Comparison of ENCODE assay signal across 12 mouse cellular contexts in the genomic region with DNA sequence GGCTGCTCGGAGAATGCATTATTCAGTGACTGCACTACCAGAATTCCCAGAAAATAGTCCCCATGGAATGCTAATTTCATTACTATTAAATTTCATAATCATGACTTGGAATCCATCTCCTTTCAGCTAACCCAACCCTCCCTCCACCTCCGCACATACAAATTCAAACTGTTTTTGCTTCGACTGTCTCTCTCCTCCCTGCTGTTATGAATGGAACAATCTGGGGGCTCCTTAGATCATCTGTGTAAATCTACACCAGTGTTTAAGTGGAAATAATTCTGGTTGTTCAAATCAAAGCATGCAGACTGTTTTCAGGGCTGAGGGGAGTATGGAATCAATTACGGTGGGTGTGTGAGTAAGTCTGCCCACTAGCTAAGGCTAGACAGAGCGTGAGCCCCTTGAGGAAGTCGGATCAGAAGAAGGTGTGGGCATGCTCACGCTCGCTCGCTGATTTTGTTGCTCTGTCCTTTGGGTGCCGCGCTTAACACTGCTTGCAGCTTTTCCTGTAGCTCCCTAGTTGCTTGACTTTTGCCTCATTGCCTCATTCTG.
DNase-seq lines count a peak whose midpoint lies in the region; ATAC-seq and TF ChIP-seq lines count a peak whose summit lies in the region.
"Had no signal": no experiment of that assay in that cellular context is flagged by ENCODE, and none has a peak within 500 bp of the region (broad histone marks: within the 10 kb centered on the region; RNA-seq: fewer than 3 reads in every experiment).

No protein-coding gene starts in this region.

- no peak overlapping the region for H3K9ac ChIP-seq in forebrain, embryonic 11.5 days (ENCODE audit: low read length)
- H3K9ac ChIP-seq in midbrain, embryonic 12.5 days (replicated peaks): no peak overlapping the region
- H3K9ac ChIP-seq in midbrain, embryonic 11.5 days (ENCODE audit: low read length): no peak overlapping the region
- no peak overlapping the region for H3K9ac ChIP-seq in forebrain, postnatal 0 days
- H3K9ac ChIP-seq in neural tube, embryonic 15.5 days (replicated peaks): no peak overlapping the region

- no peaks in the 10 kb centered on the region for H3K36me3 ChIP-seq in forebrain, embryonic 10.5 days (replicated peaks)
- H3K36me3 ChIP-seq in forebrain, embryonic 11.5 days (ENCODE audit: control insufficient read depth, insufficient read depth, low read length): no peaks in the 10 kb centered on the region
- no peaks in the 10 kb centered on the region for H3K36me3 ChIP-seq in midbrain, embryonic 12.5 days
- H3K36me3 ChIP-seq in midbrain, embryonic 11.5 days (ENCODE audit: control insufficient read depth, insufficient read depth, low read length): no peaks in the 10 kb centered on the region
- no peaks in the 10 kb centered on the region for H3K36me3 ChIP-seq in forebrain, postnatal 0 days (ENCODE audit: insufficient read depth)
- H3K36me3 ChIP-seq in neural tube, embryonic 15.5 days: no peaks in the 10 kb centered on the region

- H3K4me3 ChIP-seq in forebrain, embryonic 10.5 days: no peak overlapping the region
- H3K4me3 ChIP-seq in forebrain, embryonic 11.5 days (ENCODE audit: low read depth, low read length): no peak overlapping the region
- H3K4me3 ChIP-seq in midbrain, embryonic 12.5 days: no peak overlapping the region
- H3K4me3 ChIP-seq in midbrain, embryonic 11.5 days (ENCODE audit: low read depth, low read length): no peak overlapping the region
- no peak overlapping the region for H3K4me3 ChIP-seq in forebrain, postnatal 0 days (ENCODE audit: low read depth, low read length)
- no peak overlapping the region for H3K4me3 ChIP-seq in neural tube, embryonic 15.5 days (replicated peaks)
- H3K4me3 ChIP-seq: myocyte had no signal

- WGBS in forebrain, embryonic 10.5 days: 79% methylated on average over 11 of the region's 11 CpGs
- 76% methylated on average over 11 of the region's 11 CpGs for WGBS in forebrain, embryonic 11.5 days
- 66% methylated on average over 11 of the region's 11 CpGs for WGBS in midbrain, embryonic 12.5 days
- 75% methylated on average over 11 of the region's 11 CpGs for WGBS in midbrain, embryonic 11.5 days
- WGBS in forebrain, postnatal 0 days: 60% methylated on average over 11 of the region's 11 CpGs
- WGBS in neural tube, embryonic 15.5 days: 58% methylated on average over 11 of the region's 11 CpGs

- no peak for TF ChIP-seq CTCF in forebrain, postnatal 0 days (IDR thresholded peaks at IDR 0.05; ENCODE audit: low read depth)

- peaks cover 79% of the 10 kb centered on the region for H3K4me1 ChIP-seq in forebrain, embryonic 10.5 days
- peaks cover 7% of the 10 kb centered on the region for H3K4me1 ChIP-seq in forebrain, embryonic 11.5 days (replicated peaks; ENCODE audit: control insufficient read depth, insufficient read depth, low read length)
- peaks cover 72% of the 10 kb centered on the region for H3K4me1 ChIP-seq in midbrain, embryonic 12.5 days
- H3K4me1 ChIP-seq in midbrain, embryonic 11.5 days (ENCODE audit: control insufficient read depth, insufficient read depth, low read length): peaks cover 29% of the 10 kb centered on the region
- H3K4me1 ChIP-seq in forebrain, postnatal 0 days (ENCODE audit: insufficient read depth): peaks cover 26% of the 10 kb centered on the region
- peaks cover 62% of the 10 kb centered on the region for H3K4me1 ChIP-seq in neural tube, embryonic 15.5 days

- DNase-seq in forebrain, embryonic 10.5 days (ENCODE audit: extremely low spot score, low spot score): no peak
- DNase-seq in forebrain, embryonic 11.5 days (ENCODE audit: low spot score): no peak
- DNase-seq in midbrain, embryonic 11.5 days (ENCODE audit: low spot score, missing footprints): no peak
- DNase-seq in forebrain, postnatal 0 days: no peak
- DNase-seq in urinary bladder, postnatal 14 days (ENCODE audit: low spot score): no peak
- no peak for DNase-seq in cerebellum, adult 8-10 months
- DNase-seq: gastrocnemius, postnatal 14 days; lung, postnatal 36 days had no signal

- H3K27ac ChIP-seq in forebrain, embryonic 10.5 days: peak overlapping the region; percentile 54; the same call in 1 of the 2 replicates
- no peak overlapping the region for H3K27ac ChIP-seq in forebrain, embryonic 11.5 days (ENCODE audit: low read depth, low read length)
- peak overlapping the region; percentile 26; the same call in 1 of the 2 replicates for H3K27ac ChIP-seq in midbrain, embryonic 12.5 days (replicated peaks)
- no peak overlapping the region; the same call in 1 of the 2 replicates for H3K27ac ChIP-seq in midbrain, embryonic 11.5 days (ENCODE audit: low read depth, low read length)
- H3K27ac ChIP-seq in forebrain, postnatal 0 days (ENCODE audit: low read depth, low read length): peak overlapping the region; percentile 54; the same call in 1 of the 2 replicates
- peak overlapping the region; percentile 45 for H3K27ac ChIP-seq in neural tube, embryonic 15.5 days (replicated peaks)
- H3K27ac ChIP-seq: kidney, postnatal 0 days had no signal

- H3K27me3 ChIP-seq in forebrain, embryonic 10.5 days (ENCODE audit: poor library complexity, severe bottlenecking): no peaks in the 10 kb centered on the region
- no peaks in the 10 kb centered on the region for H3K27me3 ChIP-seq in forebrain, embryonic 11.5 days (ENCODE audit: control insufficient read depth, insufficient read depth, low read length)
- no peaks in the 10 kb centered on the region for H3K27me3 ChIP-seq in midbrain, embryonic 12.5 days
- H3K27me3 ChIP-seq in midbrain, embryonic 11.5 days (ENCODE audit: control insufficient read depth, insufficient read depth, low read length): no peaks in the 10 kb centered on the region
- H3K27me3 ChIP-seq in forebrain, postnatal 0 days (ENCODE audit: insufficient read depth, low read length): no peaks in the 10 kb centered on the region
- H3K27me3 ChIP-seq in neural tube, embryonic 15.5 days (replicated peaks): no peaks in the 10 kb centered on the region

- no peak for ATAC-seq in forebrain, embryonic 11.5 days (replicated peaks; ENCODE audit: low FRiP score)
- ATAC-seq in midbrain, embryonic 12.5 days (ENCODE audit: low FRiP score, low read depth): no peak
- no peak; the same call in 1 of the 2 replicates for ATAC-seq in midbrain, embryonic 11.5 days (ENCODE audit: low FRiP score)
- ATAC-seq in forebrain, postnatal 0 days: no peak
- ATAC-seq in neural tube, embryonic 15.5 days (ENCODE audit: low FRiP score): no peak

- no peak overlapping the region for H3K4me2 ChIP-seq in forebrain, embryonic 11.5 days (ENCODE audit: low read depth, low read length, severe bottlenecking)
- H3K4me2 ChIP-seq in midbrain, embryonic 12.5 days (replicated peaks): no peak overlapping the region
- no peak overlapping the region for H3K4me2 ChIP-seq in midbrain, embryonic 11.5 days
- H3K4me2 ChIP-seq in forebrain, postnatal 0 days (ENCODE audit: low read depth): no peak overlapping the region
- no peak overlapping the region for H3K4me2 ChIP-seq in neural tube, embryonic 15.5 days

- no peaks in the 10 kb centered on the region for H3K9me3 ChIP-seq in forebrain, embryonic 10.5 days
- H3K9me3 ChIP-seq in forebrain, embryonic 11.5 days (ENCODE audit: control insufficient read depth, low read length): no peaks in the 10 kb centered on the region
- no peaks in the 10 kb centered on the region for H3K9me3 ChIP-seq in midbrain, embryonic 12.5 days
- H3K9me3 ChIP-seq in midbrain, embryonic 11.5 days (ENCODE audit: control insufficient read depth, low read length): no peaks in the 10 kb centered on the region
- no peaks in the 10 kb centered on the region for H3K9me3 ChIP-seq in forebrain, postnatal 0 days (ENCODE audit: low read length)
- no peaks in the 10 kb centered on the region for H3K9me3 ChIP-seq in neural tube, embryonic 15.5 days (replicated peaks)

Comparison
In these comparisons a context has a peak if more than half of its experiments do, and no peak if none do; other contexts are left out.
1. H3K27ac ChIP-seq: peak in forebrain, embryonic 10.5 days (single experiment), midbrain, embryonic 12.5 days (single experiment), forebrain, postnatal 0 days (single experiment) and neural tube, embryonic 15.5 days (single experiment); none in forebrain, embryonic 11.5 days (single experiment) and midbrain, embryonic 11.5 days (single experiment).